Mouse (Mus musculus): Measurements from ENCODE around the gene Cyb561d2. TPM values are rescaled to one million over a fixed set of nuclear protein-coding genes. Genes with fewer than 3 reads are reported as not detected.

Cyb561d2 gene
- polyA plus RNA-seq (2012; rRNA removed; ENCODE audit: low replicate concordance) = 42.9 and 53.0 TPM in 2 replicates

GRCm38 (mm10) chr9:107541474-107542351 is at the start of gene Cyb561d2, which contains the start of gene Nprl2:
Gene Cyb561d2, minus strand, starts transcription at chr9:107542193.
Gene Nprl2, plus strand, starts transcription at chr9:107542226.

GRCm38 (mm10) chr9:107586974-107587832 is 45.2 kb upstream of the Cyb561d2 start, which contains the start of gene Ifrd2:
Gene Ifrd2, plus strand, starts transcription at chr9:107587642.

GRCm38 (mm10) chr9:107580501-107581317 is 38.7 kb upstream of the Cyb561d2 start, which contains the start of gene Hyal3:
Gene Hyal3, plus strand, starts transcription at chr9:107580818.

GRCm38 (mm10) chr9:107578587-107578986 is 36.6 kb upstream of the Cyb561d2 start, which contains the start of gene Naa80:
Gene Naa80, plus strand, starts transcription at chr9:107578887.

GRCm38 (mm10) chr9:107576357-107577107 is 34.5 kb upstream of the Cyb561d2 start, which contains the start of gene Hyal1:
Gene Hyal1, plus strand, starts transcription at chr9:107576927.

GRCm38 (mm10) chr9:107567702-107568319 is 25.8 kb upstream of the Cyb561d2 start, which contains the start of gene Hyal2:
Gene Hyal2, plus strand, starts transcription at chr9:107567945.

GRCm38 (mm10) chr9:107563029-107563581 is 21.1 kb upstream of the Cyb561d2 start, which contains the start of gene Tusc2:
Gene Tusc2, plus strand, starts transcription at chr9:107563255.

GRCm38 (mm10) chr9:107551117-107551889 is 9.3 kb upstream of the Cyb561d2 start, which contains the start of gene Rassf1:
Gene Rassf1, plus strand, starts transcription at chr9:107551555.

GRCm38 (mm10) chr9:107547026-107547425 is 5.0 kb upstream of the Cyb561d2 start, which contains the start of gene Zmynd10:
Gene Zmynd10, plus strand, starts transcription at chr9:107547298.

GRCm38 (mm10) chr9:107533791-107534407 is 8.1 kb downstream of the Cyb561d2 start, which contains the start of gene Tmem115:
Gene Tmem115, plus strand, starts transcription at chr9:107533945.

Other genes with a start within 250 kb of the Cyb561d2 start
- 62.7 and 72.5 TPM in 2 replicates for gene Cish, start 246.2 kb downstream of the Cyb561d2 start, polyA plus RNA-seq (2012; rRNA removed; ENCODE audit: low replicate concordance)
- gene Hemk1, start 203.8 kb downstream of the Cyb561d2 start, polyA plus RNA-seq (2012; rRNA removed; ENCODE audit: low replicate concordance) = 25.1 and 54.0 TPM in 2 replicates
- 1.6 and 10.8 TPM in 2 replicates for gene 6430571L13Rik, start 201.6 kb downstream of the Cyb561d2 start, polyA plus RNA-seq (2012; rRNA removed; ENCODE audit: low replicate concordance)
- gene Cacna2d2, start 142.6 kb downstream of the Cyb561d2 start, polyA plus RNA-seq (2012; rRNA removed; ENCODE audit: low replicate concordance) = 1.1 TPM in 2 replicates
- 52.8 and 69.9 TPM in 2 replicates for gene Tmem115, start 8.2 kb downstream of the Cyb561d2 start, polyA plus RNA-seq (2012; rRNA removed; ENCODE audit: low replicate concordance)
- 30.3 and 52.5 TPM in 2 replicates for gene Nprl2, start within 50 bp of the Cyb561d2 start, polyA plus RNA-seq (2012; rRNA removed; ENCODE audit: low replicate concordance)
- gene Zmynd10, start 5.1 kb upstream of the Cyb561d2 start, polyA plus RNA-seq (2012; rRNA removed; ENCODE audit: low replicate concordance) = 0.27 and 0.43 TPM in 2 replicates
- 27.1 and 27.4 TPM in 2 replicates for gene Rassf1, start 9.4 kb upstream of the Cyb561d2 start, polyA plus RNA-seq (2012; rRNA removed; ENCODE audit: low replicate concordance)
- gene Tusc2, start 21.1 kb upstream of the Cyb561d2 start, polyA plus RNA-seq (2012; rRNA removed; ENCODE audit: low replicate concordance) = 71.7 and 73.9 TPM in 2 replicates
- gene Hyal2, start 25.8 kb upstream of the Cyb561d2 start, polyA plus RNA-seq (2012; rRNA removed; ENCODE audit: low replicate concordance) = 68.1 and 108 TPM in 2 replicates
- gene Hyal1, start 34.7 kb upstream of the Cyb561d2 start, polyA plus RNA-seq (2012; rRNA removed; ENCODE audit: low replicate concordance) = 13.5 and 19.6 TPM in 2 replicates
- 95.4 and 131 TPM in 2 replicates for gene Naa80, start 36.7 kb upstream of the Cyb561d2 start, polyA plus RNA-seq (2012; rRNA removed; ENCODE audit: low replicate concordance)
- gene Hyal3, start 38.6 kb upstream of the Cyb561d2 start, polyA plus RNA-seq (2012; rRNA removed; ENCODE audit: low replicate concordance) = 2.0 and 3.1 TPM in 2 replicates
- 47.1 and 51.8 TPM in 2 replicates for gene Ifrd2, start 45.4 kb upstream of the Cyb561d2 start, polyA plus RNA-seq (2012; rRNA removed; ENCODE audit: low replicate concordance)
- 26.3 and 36.9 TPM in 2 replicates for gene Sema3b, start 67.0 kb upstream of the Cyb561d2 start, polyA plus RNA-seq (2012; rRNA removed; ENCODE audit: low replicate concordance)
- gene Gnai2, start 93.2 kb upstream of the Cyb561d2 start, polyA plus RNA-seq (2012; rRNA removed; ENCODE audit: low replicate concordance) = 728 and 772 TPM in 2 replicates
- 13.1 and 66.0 TPM in 2 replicates for gene Slc38a3, start 127.3 kb upstream of the Cyb561d2 start, polyA plus RNA-seq (2012; rRNA removed; ENCODE audit: low replicate concordance)
- gene Gnat1, start 137.5 kb upstream of the Cyb561d2 start, polyA plus RNA-seq (2012; rRNA removed; ENCODE audit: low replicate concordance) = 0.06 TPM in 1 of 2 replicates, not detected in the other
- gene Sema3f, start 168.3 kb upstream of the Cyb561d2 start, polyA plus RNA-seq (2012; rRNA removed; ENCODE audit: low replicate concordance) = 59.1 and 84.4 TPM in 2 replicates
- gene Rbm5, start 228.8 kb upstream of the Cyb561d2 start, polyA plus RNA-seq (2012; rRNA removed; ENCODE audit: low replicate concordance) = 75.3 and 160 TPM in 2 replicates

Measured in mammary gland, adult 2 months (tissue).